Mouse (Mus musculus) CH12.LX (cell line): ENCODE measurements around the gene H1foo. TPM values are rescaled to one million over a fixed set of nuclear protein-coding genes. Genes with fewer than 3 reads are reported as not detected.
A peak's percentile ranks its signal among the peaks of the same experiment; 100 is the strongest.

ENCODE experiments used
- DNase-seq: peaks from one replicate; pipeline ENCODE4 v3.0.0-alpha.2; 2013; ENCODE audit errors: extremely low read depth
- H3K27ac ChIP-seq: 2 replicates; pipeline ENCODE4 v1.5.1; 2012; ENCODE audit warnings: low read depth, mild to moderate bottlenecking, control low read depth, moderate library complexity; ENCODE audit not compliant: insufficient read depth
- H3K27me3 ChIP-seq: replicated peaks from 2 replicates; pipeline ENCODE3; 2012; ENCODE audit warnings: inconsistent platforms
- H3K36me3 ChIP-seq, 2 experiments: replicated peaks in 1 of 2; 2 replicates each; pipeline versions ENCODE3 to v1.6.1; 2012; ENCODE audit warnings: inconsistent platforms in 1 of 2, low read length in 1 of 2, mild to moderate bottlenecking in 1 of 2, mixed read lengths in 1 of 2, moderate library complexity in 1 of 2; ENCODE audit not compliant: control insufficient read depth in 1 of 2, insufficient read depth in 1 of 2
- H3K4me1 ChIP-seq, 2 experiments: 2 replicates each; pipeline ENCODE4 v1.6.1; 2012; ENCODE audit warnings: inconsistent platforms in 1 of 2, moderate library complexity in 1 of 2; ENCODE audit not compliant: insufficient read depth in 2 of 2, control insufficient read depth in 1 of 2
- H3K4me2 ChIP-seq: 2 replicates; pipeline ENCODE4 v1.6.1; 2012; ENCODE audit warnings: low read depth, mild to moderate bottlenecking, control low read depth; ENCODE audit not compliant: poor library complexity, insufficient read depth, severe bottlenecking
- H3K4me3 ChIP-seq, 3 experiments: fragments of 150-350 bp in 1 of 3; sonication (generic) in 1 of 3; replicated peaks in 1 of 3; 2 replicates each; pipeline versions ENCODE3 to v1.5.1; 2011 to 2012; ENCODE audit warnings: low read depth in 2 of 3, low read length in 2 of 3, mild to moderate bottlenecking in 2 of 3, moderate library complexity in 2 of 3, control low read depth in 1 of 3, improper control_type of control experiment in 1 of 3, inconsistent platforms in 1 of 3, mixed read lengths in 1 of 3; ENCODE audit not compliant: poor library complexity in 1 of 3
- H3K79me2 ChIP-seq: replicated peaks from 2 replicates; pipeline ENCODE4 v1.6.1; 2012; ENCODE audit warnings: mild to moderate bottlenecking, moderate library complexity; ENCODE audit not compliant: control insufficient read depth, poor library complexity, insufficient read depth, severe bottlenecking; ENCODE audit errors: extremely low read depth
- H3K9ac ChIP-seq: 2 replicates; pipeline ENCODE4 v1.6.1; 2012; ENCODE audit warnings: low read depth, mild to moderate bottlenecking, control low read depth, moderate library complexity; ENCODE audit not compliant: insufficient read depth
- H3K9me3 ChIP-seq: replicated peaks from 2 replicates; pipeline ENCODE3; 2012; ENCODE audit warnings: low read length, inconsistent platforms, mixed read lengths
- BHLHE40 ChIP-seq: IDR thresholded peaks from 2 replicates; pipeline ENCODE4 v1.6.1; 2011; ENCODE audit warnings: mild to moderate bottlenecking, low read depth, low read length, improper control_type of control experiment
- CHD1 ChIP-seq: IDR thresholded peaks from 2 replicates; pipeline ENCODE4 v1.6.1; 2012; ENCODE audit warnings: low read depth, low read length, improper control_type of control experiment, inconsistent platforms
- CHD2 ChIP-seq: IDR thresholded peaks from 2 replicates; pipeline ENCODE4 v1.6.1; 2011; ENCODE audit warnings: low read length, improper control_type of control experiment
- EP300 ChIP-seq: IDR thresholded peaks from 2 replicates; pipeline ENCODE4 v1.6.1; 2011; ENCODE audit warnings: low read length, improper control_type of control experiment
- GABPA ChIP-seq: IDR thresholded peaks from 2 replicates; pipeline ENCODE4 v1.6.1; 2012; ENCODE audit warnings: low read depth, low read length, improper control_type of control experiment, inconsistent platforms; ENCODE audit not compliant: insufficient replicate concordance
- HCFC1 ChIP-seq: IDR thresholded peaks from 2 replicates; pipeline ENCODE4 v1.6.1; 2012; ENCODE audit warnings: low read depth, mild to moderate bottlenecking, inconsistent platforms, low read length, improper control_type of control experiment
- JUND ChIP-seq: conservative IDR thresholded peaks from 2 replicates; pipeline ENCODE4 v1.6.1; 2011; ENCODE audit warnings: low read depth, low read length, improper control_type of control experiment
- MAFK ChIP-seq: IDR thresholded peaks from 2 replicates; pipeline ENCODE4 v1.6.1; 2011; ENCODE audit warnings: low read length, improper control_type of control experiment; ENCODE audit not compliant: insufficient replicate concordance
- MAX ChIP-seq: IDR thresholded peaks from 2 replicates; pipeline ENCODE4 v1.6.1; 2011; ENCODE audit warnings: low read length, improper control_type of control experiment
- MXI1 ChIP-seq: IDR thresholded peaks from 2 replicates; pipeline ENCODE4 v1.6.1; 2011; ENCODE audit warnings: mild to moderate bottlenecking, low read depth, low read length, improper control_type of control experiment
- NELFE ChIP-seq: IDR thresholded peaks from 2 replicates; pipeline ENCODE4 v1.6.1; 2011; ENCODE audit warnings: low read depth, low read length, improper control_type of control experiment
- NRF1 ChIP-seq: IDR thresholded peaks from 2 replicates; pipeline ENCODE4 v1.6.1; 2014; ENCODE audit warnings: low read depth, mild to moderate bottlenecking, inconsistent platforms, low read length, improper control_type of control experiment, moderate library complexity
- POLR2A ChIP-seq: IDR thresholded peaks from 2 replicates; pipeline ENCODE4 v1.6.1; 2011; ENCODE audit warnings: low read depth, mild to moderate bottlenecking, improper control_type of control experiment, low read length
- POLR2AphosphoS2 ChIP-seq: IDR thresholded peaks from 2 replicates; pipeline ENCODE4 v1.6.1; 2011; ENCODE audit warnings: low read depth, low read length, improper control_type of control experiment
- RAD21 ChIP-seq: IDR thresholded peaks from 2 replicates; pipeline ENCODE4 v1.6.1; 2011; ENCODE audit warnings: low read depth, mild to moderate bottlenecking, low read length, improper control_type of control experiment, moderate library complexity
- SIN3A ChIP-seq: IDR thresholded peaks from 2 replicates; pipeline ENCODE4 v1.6.1; 2012; ENCODE audit warnings: low read length, improper control_type of control experiment, inconsistent platforms
- TCF12 ChIP-seq: IDR thresholded peaks from 2 replicates; pipeline ENCODE4 v1.6.1; 2014; ENCODE audit warnings: low read depth, mild to moderate bottlenecking, inconsistent platforms, low read length, improper control_type of control experiment
- UBTF ChIP-seq: IDR thresholded peaks from 2 replicates; pipeline ENCODE4 v1.6.1; 2012; ENCODE audit warnings: low read depth, mild to moderate bottlenecking, inconsistent platforms, low read length, improper control_type of control experiment, moderate library complexity
- ZC3H11A ChIP-seq: IDR thresholded peaks from 2 replicates; pipeline ENCODE4 v1.6.1; 2012; ENCODE audit warnings: low read depth, mild to moderate bottlenecking, inconsistent platforms, low read length, improper control_type of control experiment
- ZKSCAN1 ChIP-seq: IDR thresholded peaks from 2 replicates; pipeline ENCODE4 v1.6.1; 2012; ENCODE audit warnings: low read depth, inconsistent platforms, low read length, improper control_type of control experiment, borderline replicate concordance
- ZMIZ1 ChIP-seq: IDR thresholded peaks from 2 replicates; pipeline ENCODE4 v1.6.1; 2012; ENCODE audit warnings: low read depth, mild to moderate bottlenecking, inconsistent platforms, low read length, improper control_type of control experiment
- ZNF384 ChIP-seq: IDR thresholded peaks from 2 replicates; pipeline ENCODE4 v1.6.1; 2012; ENCODE audit warnings: low read depth, low read length, improper control_type of control experiment, inconsistent platforms
- dilution Hi-C: fragments of 300-500 bp; cut with MboI; formaldehyde crosslinking; loops from 2 replicates; pipeline ENCODE4 v1.14.3; 2020; ENCODE audit warnings: low sequenced_read_pairs; ENCODE audit not compliant: extremely low pct_unique_long_range_greater_than_20kb, extremely low pct_ligation_motif_present
- in situ Hi-C: fragments of 300-500 bp; cut with MboI; formaldehyde crosslinking; loops from 3 replicates; pipeline ENCODE4 v1.14.3; 2019; ENCODE audit warnings: low sequenced_read_pairs, low pct_ligation_motif_present, low pct_unique_long_range_greater_than_20kb, mixed read lengths
- polyA plus RNA-seq: library from polyadenylated mRNA; unstranded; fragments of >175 nt; gene quantifications from 2 replicates; pipeline ENCODE4 v1.2.1, GENCODE M21; 2012; ENCODE audit warnings: low read depth; ENCODE audit not compliant: insufficient read length
- total RNA-seq, 2 experiments: library from RNA; depleted of rRNA; stranded (reverse); fragments of 300-350 nt in 1 of 2; fragments of >200 nt in 1 of 2; gene quantifications; 2 replicates each; pipeline ENCODE4 v1.2.3; 2012 to 2014

H1foo gene
- total and polyA plus RNA-seq, 3 experiments = 0.77 to 1.0 (median 0.89) TPM

DNA sequence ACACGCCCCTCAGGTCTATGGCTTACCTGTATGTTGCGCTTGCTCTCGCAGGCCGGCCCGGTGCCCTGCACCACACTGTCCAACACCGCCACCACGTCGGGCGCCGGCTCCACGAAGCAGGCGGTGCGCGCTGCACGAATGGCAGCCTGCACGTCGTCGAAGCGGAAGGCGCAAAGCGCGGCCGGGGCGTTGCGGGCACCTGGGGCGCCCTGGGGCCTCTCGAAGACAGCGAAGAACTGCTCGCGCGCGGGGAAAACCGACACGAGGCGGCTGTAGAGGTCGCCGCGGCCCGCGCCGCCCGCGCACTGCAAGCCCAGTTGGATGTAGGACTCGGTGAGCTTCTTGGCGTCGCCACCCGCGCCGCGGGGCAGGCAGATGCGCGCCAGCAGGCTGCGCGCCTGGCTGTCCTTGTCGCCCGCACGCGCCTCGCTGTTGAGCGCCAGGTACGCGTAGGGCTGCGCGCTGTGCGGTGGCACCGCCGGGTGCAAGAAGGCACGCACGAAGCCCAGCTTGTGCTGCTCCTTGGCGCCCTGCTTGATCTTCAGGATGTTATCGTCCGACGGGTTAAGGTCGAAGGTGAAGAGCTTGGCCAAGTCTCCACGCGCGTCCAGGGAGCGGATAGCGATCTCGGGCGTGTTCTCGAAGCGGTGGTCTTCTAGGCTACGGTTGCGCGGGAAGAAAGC, 48.9 kb downstream of the H1foo start:
- H3K9ac ChIP-seq = peak overlapping the region; percentile 11; the same call in 1 of the 2 replicates
- no peaks in the 10 kb centered on the region for H3K36me3 ChIP-seq
- dilution Hi-C loops (no loop called here), in situ Hi-C loops (no loop called here)
- peak overlapping the region; percentile 69 to 96 (median 88) for H3K4me3 ChIP-seq
- no peak for DNase-seq
- H3K27ac ChIP-seq = peak overlapping the region; percentile 3; the same call in 1 of the 2 replicates
- no peak for TF ChIP-seq EP300
- TF ChIP-seq NELFE = no peak
- no peak for TF ChIP-seq GABPA
- no peak for TF ChIP-seq MAFK
- TF ChIP-seq UBTF = peak; percentile 50; the same call in 1 of the 2 replicates
- no peak for TF ChIP-seq ZKSCAN1
- TF ChIP-seq TCF12 = no peak
- TF ChIP-seq POLR2AphosphoS2 = no peak
- TF ChIP-seq HCFC1 = no peak
- TF ChIP-seq JUND = no peak
- TF ChIP-seq SIN3A = peak; percentile 61
- peak; percentile 9; the same call in 1 of the 2 replicates for TF ChIP-seq POLR2A
- no peak for TF ChIP-seq CHD1
- TF ChIP-seq RAD21 = no peak
- TF ChIP-seq MAX = peak; percentile 32; the same call in 1 of the 2 replicates
- no peak for TF ChIP-seq ZC3H11A
- no peak for TF ChIP-seq ZNF384
- peak; percentile 41; the same call in 1 of the 2 replicates for TF ChIP-seq MXI1
- TF ChIP-seq ZMIZ1 = no peak
- TF ChIP-seq BHLHE40 = no peak
- TF ChIP-seq NRF1 = no peak
- TF ChIP-seq CHD2 = no peak
- H3K9me3 ChIP-seq = no peaks in the 10 kb centered on the region
- peaks cover 11% of the 10 kb centered on the region for H3K27me3 ChIP-seq
- H3K4me2 ChIP-seq = peak overlapping the region; percentile 91; the same call in 1 of the 2 replicates
- H3K79me2 ChIP-seq = peaks cover 40% of the 10 kb centered on the region
- H3K4me1 ChIP-seq = peaks cover 28 to 83% of the 10 kb centered on the region in 2 experiments
